Mouse (Mus musculus) MEL (cell line): ENCODE measurements around the gene Plekha5.

Source experiments
- CTCF ChIP-seq, 3 experiments: IDR thresholded peaks in 2 of 3; conservative IDR thresholded peaks in 1 of 3; 2 replicates each; pipeline ENCODE4 v1.5.1; 2011 to 2012; ENCODE audit warnings: low read length in 3 of 3, low read depth in 2 of 3, mild to moderate bottlenecking in 2 of 3, improper control_type of control experiment in 1 of 3, inconsistent platforms in 1 of 3, mixed read lengths in 1 of 3, moderate library complexity in 1 of 3; ENCODE audit not compliant: control insufficient read depth in 1 of 3, insufficient read depth in 1 of 3, poor library complexity in 1 of 3, severe bottlenecking in 1 of 3
- ELF1 ChIP-seq: IDR thresholded peaks from 2 replicates; pipeline ENCODE4 v1.6.1; 2014; ENCODE audit warnings: low read depth, mild to moderate bottlenecking, inconsistent platforms, low read length, improper control_type of control experiment, moderate library complexity
- EP300 ChIP-seq, 2 experiments: IDR thresholded peaks; 2 replicates each; pipeline ENCODE4 v1.6.1; 2011; ENCODE audit warnings: improper control_type of control experiment in 2 of 2, low read length in 2 of 2, low read depth in 1 of 2, mild to moderate bottlenecking in 1 of 2
- MXI1 ChIP-seq: IDR thresholded peaks from 2 replicates; pipeline ENCODE4 v1.6.1; 2011; ENCODE audit warnings: mild to moderate bottlenecking, low read depth, low read length, improper control_type of control experiment
- SMC3 ChIP-seq: IDR thresholded peaks from 2 replicates; pipeline ENCODE4 v1.6.1; 2011; ENCODE audit warnings: low read depth, low read length, improper control_type of control experiment
- TCF12 ChIP-seq: IDR thresholded peaks from 2 replicates; pipeline ENCODE4 v1.6.1; 2014; ENCODE audit warnings: low read depth, mild to moderate bottlenecking, inconsistent platforms, low read length, improper control_type of control experiment, moderate library complexity
- ZC3H11A ChIP-seq: IDR thresholded peaks from 2 replicates; pipeline ENCODE4 v1.6.1; 2012; ENCODE audit warnings: low read depth, mild to moderate bottlenecking, inconsistent platforms, low read length, improper control_type of control experiment
- ZMIZ1 ChIP-seq: IDR thresholded peaks from 2 replicates; pipeline ENCODE4 v1.6.1; 2012; ENCODE audit warnings: low read depth, mild to moderate bottlenecking, inconsistent platforms, low read length, improper control_type of control experiment, moderate library complexity

DNA sequence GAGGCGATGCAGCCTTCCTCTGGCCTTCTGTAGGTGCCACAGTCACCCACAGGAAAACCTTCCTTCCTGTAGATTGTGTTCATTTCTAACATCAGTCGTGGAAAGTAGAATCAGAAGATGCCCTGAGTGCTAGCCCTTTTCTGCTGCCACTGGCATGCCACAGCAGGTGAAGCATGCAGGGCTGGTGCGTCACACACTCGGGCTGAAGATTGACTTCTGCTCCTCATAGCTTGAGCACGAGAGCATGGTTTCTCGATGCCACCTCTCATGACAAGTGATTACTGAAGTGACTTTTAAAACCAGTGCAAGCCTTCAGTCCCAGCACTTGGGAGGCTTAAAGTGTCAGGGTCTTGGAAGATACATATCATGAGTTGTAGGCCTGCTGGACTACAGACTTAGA is 135.6 kb downstream of the Plekha5 start:
- TF ChIP-seq CTCF (IDR thresholded peaks at IDR 0.05 in 2 of 3, conservative IDR thresholded peaks at IDR 0.05 in 1 of 3; ENCODE audit: control insufficient read depth in 1 of 3, insufficient read depth in 1 of 3, low read depth in 2 of 3, low read length in 3 of 3, poor library complexity in 1 of 3, severe bottlenecking in 1 of 3), result no peak
- TF ChIP-seq SMC3, result no peak
- TF ChIP-seq TCF12, result no peak
- TF ChIP-seq EP300 (IDR thresholded peaks at IDR 0.05; ENCODE audit: low read depth in 1 of 2, low read length in 2 of 2), result no peak
- TF ChIP-seq ZMIZ1, result no peak
- no peak for TF ChIP-seq ZC3H11A
- no peak for TF ChIP-seq MXI1
- no peak for TF ChIP-seq ELF1
